Mouse (Mus musculus) liver, postnatal 0 days (tissue): ENCODE measurements at regions not wholly inside any gene's neighbourhood (a gene's known extent, or its start where the extent isn't known, plus 50 kb on each side); places are given as distances from the start of the nearest gene placed in this dataset.

ENCODE experiments used
- CTCF ChIP-seq: sonication (generic); IDR thresholded peaks from 2 replicates; pipeline ENCODE4 v1.5.1; 2016; ENCODE audit warnings: antibody characterized with exemption, low read depth
- EP300 ChIP-seq: IDR thresholded peaks from 2 replicates; pipeline ENCODE4 v1.6.1; 2016; ENCODE audit warnings: antibody characterized with exemption, low read depth, mild to moderate bottlenecking

- TF ChIP-seq EP300 (no peak), CTCF (peak; percentile 72)
These were observed 219.6 kb downstream of the Agtpbp1 start for GRCm38 (mm10) chr13:59365460-59365859.
